Mouse (Mus musculus): ENCODE measurements at regions not wholly inside any gene's neighbourhood (a gene's known extent, or its start where the extent isn't known, plus 50 kb on each side); places are given as distances from the start of the nearest gene placed in this dataset.

DNA sequence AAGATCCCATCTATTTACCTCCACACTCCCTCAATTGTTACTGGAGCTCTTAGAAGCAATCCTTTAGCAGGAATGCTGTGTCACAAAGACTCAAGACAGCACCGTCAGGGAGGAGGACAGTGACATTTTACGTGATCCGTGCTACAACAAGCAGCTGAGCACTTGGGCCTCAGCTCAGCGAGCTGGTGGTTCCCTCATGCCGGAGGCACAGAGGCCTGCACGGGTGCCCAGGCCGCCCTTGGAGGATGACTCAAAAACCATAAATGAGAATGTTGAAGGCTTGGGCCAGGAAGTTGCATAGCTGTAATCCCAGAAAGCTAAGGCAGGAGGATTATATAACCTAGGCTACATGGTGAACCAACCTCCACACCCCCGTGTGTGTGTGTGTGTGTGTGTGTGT lies 89.6 kb upstream of the Spred2 start:
- TF ChIP-seq POLR2A (IDR thresholded peaks at IDR 0.05; ENCODE audit: low read depth, low read length) (no peak), CTCF (conservative IDR thresholded peaks at IDR 0.05; ENCODE audit: insufficient read depth, insufficient read length, low read depth, low read length) (no peak)

All from kidney, adult 2 months (tissue).